Mouse (Mus musculus): Measurements from ENCODE around the gene Gap43.
"Not testable (repeated sequence)": the region's sequence is repeated elsewhere in the genome, so short reads cannot be mapped to it uniquely, and the experiment has no call there.

Gene Gap43

DNA sequence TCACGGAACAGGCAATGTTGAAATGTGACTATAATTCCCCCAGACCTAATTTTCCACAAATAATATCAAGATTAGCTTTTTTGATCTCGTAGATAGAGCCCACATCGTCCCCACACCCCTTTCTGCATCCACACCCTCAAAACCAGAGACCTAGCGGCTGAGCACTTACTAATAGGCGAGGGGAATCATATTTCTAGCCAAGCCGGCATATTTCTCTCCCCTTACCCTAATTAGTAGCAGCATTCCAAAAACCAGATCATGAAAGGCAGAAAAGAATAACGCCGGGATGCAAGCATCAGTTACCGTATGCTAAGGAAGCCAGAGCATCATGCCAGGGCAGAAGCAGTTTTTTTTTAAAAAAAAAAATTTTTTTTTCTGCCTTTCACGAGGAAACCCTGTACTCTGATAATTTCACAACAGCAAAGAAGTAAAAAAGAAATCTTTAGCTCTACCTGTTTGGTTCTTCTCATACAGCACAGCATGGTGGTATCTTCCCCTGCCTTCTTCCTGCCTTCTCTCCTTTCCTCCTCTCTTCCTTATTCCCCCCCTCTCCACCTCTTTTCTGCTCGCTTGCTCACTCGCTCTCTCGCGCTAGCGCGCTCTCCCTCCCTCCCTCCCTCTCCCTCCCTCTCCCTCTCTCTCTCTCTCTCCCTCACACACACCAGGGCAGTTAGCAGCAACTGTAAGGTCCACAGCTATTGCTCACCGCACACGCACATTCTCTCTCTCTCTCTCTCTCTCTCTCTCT is at the start of gene Gap43:
Gene Gap43, minus strand, starts transcription at position 631 of the 748 bp plus-strand sequence.
- DNase-seq, result no peak

DNA sequence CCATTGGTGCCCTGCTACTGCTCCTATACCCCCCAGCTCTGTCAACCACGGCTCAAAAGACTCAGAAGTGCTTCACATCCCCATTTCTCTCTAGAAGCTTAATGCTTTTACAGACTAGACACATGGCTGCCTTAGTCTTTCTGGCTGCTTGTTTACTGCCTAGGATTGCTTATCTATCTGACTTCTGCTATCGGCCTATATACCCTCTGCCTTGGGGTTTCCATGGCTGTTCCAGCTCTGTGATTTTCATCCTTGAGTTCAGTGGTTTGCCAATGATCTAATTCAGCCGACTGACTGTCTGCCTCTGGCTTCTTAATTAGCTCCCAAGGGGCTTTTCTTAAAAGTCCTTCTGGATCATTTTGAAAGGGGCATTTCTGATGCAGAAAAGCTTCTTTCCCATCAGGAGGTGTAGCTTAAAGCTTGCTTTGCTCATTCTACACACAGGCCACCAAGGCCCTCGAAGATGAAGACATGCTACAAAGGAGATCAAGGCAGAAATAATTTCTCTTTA is 40.9 kb upstream of the Gap43 start:
- no peak for DNase-seq

DNA sequence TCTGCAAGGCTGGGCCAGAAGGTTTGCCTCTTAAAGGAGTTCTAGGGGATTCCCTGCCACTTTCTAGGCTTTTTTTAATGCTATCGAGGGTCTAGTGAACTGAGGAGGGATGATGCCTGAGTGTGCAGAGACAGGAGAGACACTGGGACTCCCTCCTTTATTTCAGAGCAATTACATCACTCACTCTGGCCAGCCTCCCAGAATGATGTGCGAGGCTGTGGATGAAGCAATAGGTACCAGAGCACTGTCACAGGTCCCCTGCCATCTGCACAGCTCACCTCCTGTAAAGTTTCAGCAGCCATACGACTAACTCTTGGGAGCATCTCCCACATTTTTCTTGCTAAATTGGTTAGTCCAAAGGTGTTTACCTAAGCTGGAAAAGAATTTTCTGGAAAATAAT is 40.2 kb upstream of the Gap43 start:
- DNase-seq, result peak; percentile 32

- no peak for DNase-seq
These were observed 29.7 kb upstream of the Gap43 start for GRCm38 (mm10) chr16:42370148-42370547.

GRCm38 (mm10) chr16:42369346-42369745 is 28.9 kb upstream of the Gap43 start:
- DNase-seq, result no peak

GRCm38 (mm10) chr16:42360061-42360460 is 19.6 kb upstream of the Gap43 start:
- peak; percentile 89 for DNase-seq

DNA sequence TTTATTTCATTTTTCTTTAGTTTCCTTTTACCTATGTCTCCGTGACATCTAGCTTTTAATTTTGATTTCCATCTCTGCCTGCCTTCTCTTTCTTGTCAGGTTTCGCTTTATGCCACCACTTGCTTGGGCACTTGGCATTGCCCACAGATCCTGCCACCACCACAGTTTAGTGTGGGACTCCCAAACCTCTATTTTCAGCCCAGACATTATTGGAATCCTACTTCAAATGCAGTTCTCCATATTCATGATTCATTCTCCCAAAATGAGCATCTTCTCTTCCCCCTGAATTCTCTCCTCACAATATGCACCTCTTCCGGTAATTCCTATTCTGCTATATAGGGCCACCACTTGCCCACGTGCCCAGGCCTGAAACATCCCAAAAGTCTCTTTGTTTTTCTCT is 17.6 kb upstream of the Gap43 start:
- no peak for DNase-seq

DNA sequence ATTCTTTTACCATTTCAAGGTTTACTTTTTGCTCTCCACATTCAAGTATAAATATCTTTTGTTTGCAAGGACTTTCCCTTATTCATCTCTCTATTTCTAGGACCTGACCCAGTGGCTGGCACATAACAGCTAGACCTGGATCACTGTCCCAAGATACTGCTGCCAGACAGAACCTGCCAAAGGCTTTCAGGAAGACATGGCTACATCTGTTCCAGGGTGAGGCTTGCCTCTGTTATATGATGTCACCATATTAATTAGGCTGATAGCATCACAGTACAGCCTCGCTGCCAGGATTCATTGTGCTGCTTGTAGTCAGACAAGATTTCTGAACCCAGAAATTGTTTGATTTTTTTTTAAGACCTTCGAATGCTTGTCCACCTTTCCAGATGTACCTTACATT is 9.6 kb upstream of the Gap43 start:
- no peak for DNase-seq

DNA sequence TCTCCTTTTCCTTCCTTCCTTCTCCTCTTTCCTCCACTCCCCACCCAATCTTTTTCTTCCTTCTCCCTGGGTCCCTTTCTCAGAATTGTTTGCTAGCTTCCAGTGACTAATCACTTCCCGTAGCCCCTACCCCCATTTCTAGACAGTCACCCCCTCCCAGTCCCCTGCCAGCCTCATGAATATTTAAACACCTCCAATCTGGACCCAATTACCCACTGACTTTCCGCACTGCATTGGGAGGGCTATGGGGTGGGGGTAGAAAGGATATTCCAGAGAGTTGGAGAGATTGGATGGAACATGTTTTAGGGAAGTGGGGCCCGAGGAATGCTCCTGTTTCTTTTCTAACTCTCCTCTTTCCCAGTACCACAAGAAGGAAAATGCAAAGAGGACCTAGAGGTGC is 414 bp upstream of the Gap43 start:
- not testable (repeated sequence) for DNase-seq

DNA sequence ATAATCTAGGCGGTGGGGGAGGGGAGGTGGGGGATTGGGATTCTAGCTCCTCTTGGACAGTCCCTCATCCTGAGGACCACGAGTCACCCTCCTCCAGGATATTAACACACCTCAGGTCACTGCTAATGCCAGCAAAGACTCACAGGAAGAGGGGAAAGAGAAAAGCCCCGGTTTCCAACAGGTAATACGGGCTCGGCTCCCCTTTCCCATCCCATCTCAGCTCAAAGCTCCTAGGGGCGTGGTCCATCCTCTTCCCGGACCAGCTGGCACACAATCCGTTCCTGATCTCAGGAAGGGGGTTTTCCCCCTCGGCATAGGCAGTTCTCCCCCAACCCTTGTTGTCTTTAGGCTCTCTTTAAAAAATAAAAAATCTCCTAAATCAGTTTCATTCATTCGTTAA is 939 bp downstream of the Gap43 start:
- DNase-seq, result peak; percentile 59

GRCm38 (mm10) chr16:42338987-42339386 is 1.5 kb downstream of the Gap43 start:
- DNase-seq, result no peak

- DNase-seq, result no peak
These were observed 2.1 kb downstream of the Gap43 start for GRCm38 (mm10) chr16:42338342-42338741.

- DNase-seq, result no peak
These were observed 2.8 kb downstream of the Gap43 start for GRCm38 (mm10) chr16:42337663-42338062.

GRCm38 (mm10) chr16:42336610-42337009 is 3.8 kb downstream of the Gap43 start:
- DNase-seq, result no peak

DNA sequence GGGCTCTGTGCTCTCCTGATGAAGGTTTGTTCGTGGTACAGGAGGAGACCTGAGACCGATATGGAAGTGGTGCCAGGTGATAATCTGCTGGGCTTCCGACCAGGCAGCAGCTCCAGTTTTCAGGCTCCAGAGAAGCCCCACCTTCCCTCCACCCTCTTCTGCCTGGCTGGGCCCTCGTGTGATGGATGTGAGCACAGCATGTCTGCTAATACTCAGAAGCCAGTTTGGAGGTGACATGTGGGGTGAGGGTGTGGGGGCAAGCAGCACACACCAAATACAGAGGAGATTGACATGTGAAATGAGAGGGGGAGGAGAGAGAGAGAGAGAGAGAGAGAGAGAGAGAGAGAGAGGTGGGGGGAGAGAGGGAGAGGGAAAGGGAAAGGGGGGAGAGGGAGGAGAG is 8.1 kb downstream of the Gap43 start:
- peak; percentile 70 for DNase-seq

DNA sequence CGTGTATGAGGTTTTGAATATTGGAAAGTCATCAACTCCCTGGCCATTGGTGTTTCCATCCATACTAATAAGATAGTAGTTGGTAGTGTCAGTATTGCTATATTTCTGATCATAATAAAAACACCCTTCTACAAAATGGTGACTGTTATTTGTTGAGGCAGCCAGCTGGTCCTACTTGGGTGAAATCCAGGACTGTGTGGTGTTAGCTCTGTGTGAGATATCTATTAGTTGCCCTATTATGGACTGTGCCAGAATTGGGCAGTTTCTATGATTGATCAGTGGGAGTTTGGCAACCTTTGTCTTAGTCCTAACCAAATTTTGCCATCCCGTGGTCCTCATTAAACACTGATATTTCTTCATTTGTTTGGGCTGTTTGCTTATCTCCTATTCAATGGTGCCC is 14.3 kb downstream of the Gap43 start:
- DNase-seq, result no peak

DNA sequence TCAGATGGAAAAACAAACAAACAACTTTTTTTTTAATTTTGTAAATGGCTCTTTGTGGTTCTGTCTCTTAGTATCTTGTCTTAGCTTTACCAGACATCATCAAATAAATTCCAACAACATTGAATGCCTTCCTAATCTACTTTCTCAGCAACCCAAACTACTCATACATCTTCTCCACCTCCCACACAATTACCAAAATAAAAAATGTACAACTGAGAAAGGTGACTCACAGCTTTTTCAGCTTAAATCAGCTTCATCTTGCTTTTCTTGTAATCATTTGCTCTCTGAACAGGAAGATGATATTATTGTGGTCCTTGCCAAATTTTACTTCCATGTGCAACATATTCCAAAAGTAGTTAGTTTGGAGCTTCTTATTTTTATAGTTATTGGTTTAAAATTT is 14.9 kb downstream of the Gap43 start:
- no peak for DNase-seq

DNA sequence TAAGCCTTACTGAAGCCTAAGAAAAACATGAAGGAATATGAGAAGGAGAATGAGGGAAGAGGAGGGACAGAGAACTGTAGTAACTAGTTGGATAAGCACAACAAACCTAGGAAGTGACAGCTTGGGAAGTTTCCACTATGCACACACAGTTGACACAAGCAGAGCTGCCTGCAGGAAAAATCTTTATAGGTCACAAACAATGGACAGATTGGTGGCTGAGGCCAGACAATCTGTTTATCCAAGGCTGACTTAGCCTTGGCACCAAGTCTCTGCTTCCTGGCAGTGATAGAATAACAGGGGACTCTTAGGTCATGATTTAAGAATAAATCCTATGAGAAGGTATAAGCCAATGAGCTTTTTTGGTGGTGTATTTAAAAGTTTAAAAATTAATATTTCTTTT is 20.6 kb downstream of the Gap43 start:
- DNase-seq, result peak; percentile 82

GRCm38 (mm10) chr16:42319365-42319764 is 21.1 kb downstream of the Gap43 start:
- no peak for DNase-seq

- DNase-seq, result no peak
These were observed 28.3 kb downstream of the Gap43 start for GRCm38 (mm10) chr16:42312125-42312524.

GRCm38 (mm10) chr16:42308761-42309160 is 31.7 kb downstream of the Gap43 start:
- DNase-seq, result no peak

DNA sequence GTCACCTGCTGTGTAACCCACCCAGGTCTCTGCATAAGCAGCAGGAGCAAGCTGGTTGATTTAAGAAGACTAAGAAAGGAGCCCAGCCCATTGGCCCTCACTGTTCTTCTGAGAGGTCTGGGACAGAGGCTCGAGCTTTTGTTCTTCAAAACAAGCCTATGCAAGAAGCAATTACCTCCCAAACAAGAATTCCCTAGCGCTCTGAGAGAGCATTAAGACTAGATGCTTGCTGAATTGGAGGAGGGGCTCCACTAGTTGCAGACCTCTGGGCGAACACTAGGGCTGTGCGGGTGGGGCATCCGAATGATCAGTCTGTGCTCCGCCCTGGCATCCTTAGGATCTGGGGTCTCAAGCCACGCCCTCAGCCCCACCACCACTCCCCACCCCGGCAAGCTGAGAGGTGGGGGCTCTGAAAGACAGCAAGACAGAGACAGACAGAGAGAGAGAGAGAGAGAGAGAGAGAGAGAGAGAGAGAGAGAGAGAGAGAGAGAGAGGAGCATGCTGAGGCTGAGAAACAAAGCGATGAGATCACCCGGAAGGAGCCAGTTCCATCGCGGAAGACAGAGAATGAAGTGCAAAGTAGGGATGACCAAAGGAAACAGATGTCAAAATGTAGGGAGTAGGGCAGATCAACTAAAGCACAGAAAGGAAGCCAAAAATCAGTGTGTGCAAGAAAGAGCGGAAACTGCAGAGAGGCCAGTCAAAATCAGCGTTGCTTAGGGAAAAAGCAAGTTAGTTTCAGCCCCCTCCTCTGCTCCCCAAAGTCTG is 34.3 kb downstream of the Gap43 start:
- no peak for DNase-seq

- DNase-seq, result no peak
These were observed 37.0 kb downstream of the Gap43 start for GRCm38 (mm10) chr16:42303461-42303860.

- peak; percentile 48 for DNase-seq
These were observed 46.0 kb downstream of the Gap43 start for GRCm38 (mm10) chr16:42294481-42294880.

Measured in cerebellum, adult 8-10 months (tissue).